Mouse (Mus musculus) midbrain, embryonic 14.5 days (tissue): ENCODE results near the gene Chac1. TPM values are rescaled to one million over a fixed set of nuclear protein-coding genes. Genes with fewer than 3 reads are reported as not detected.

Source experiments
- ATAC-seq: fragments of 200-750 bp; cut with Nextera tagmentation; 2 replicates; pipeline ENCODE4 v1.8.0; 2017; ENCODE audit warnings: moderate number of reproducible peaks, moderate library complexity; ENCODE audit not compliant: low FRiP score, low TSS enrichment
- DNase-seq: peaks from one replicate; pipeline ENCODE4 v3.0.0-alpha.2; 2015
- H3K27ac ChIP-seq: fragments of 300-500 bp; sonication (generic); replicated peaks from 2 replicates; pipeline ENCODE4 v1.5.1; 2014; ENCODE audit warnings: mild to moderate bottlenecking, low read depth, low read length, moderate library complexity
- H3K27me3 ChIP-seq: fragments of 300-500 bp; sonication (generic); 2 replicates; pipeline ENCODE4 v1.6.1; 2014; ENCODE audit warnings: low read length, control low read depth, mixed read lengths; ENCODE audit not compliant: control insufficient read depth, insufficient read depth
- H3K36me3 ChIP-seq: fragments of 300-500 bp; sonication (generic); 2 replicates; pipeline ENCODE4 v1.6.1; 2014; ENCODE audit warnings: low read length, control low read depth; ENCODE audit not compliant: control insufficient read depth, insufficient read depth
- H3K4me1 ChIP-seq: fragments of 300-500 bp; sonication (generic); 2 replicates; pipeline ENCODE4 v1.6.1; 2014; ENCODE audit warnings: mild to moderate bottlenecking, antibody characterized with exemption, low read length, control low read depth; ENCODE audit not compliant: control insufficient read depth, insufficient read depth
- H3K4me2 ChIP-seq: fragments of 300-500 bp; sonication (generic); 2 replicates; pipeline ENCODE4 v1.6.1; 2014; ENCODE audit warnings: mild to moderate bottlenecking, low read length, moderate library complexity
- H3K4me3 ChIP-seq: fragments of 300-500 bp; sonication (generic); replicated peaks from 2 replicates; pipeline ENCODE4 v1.5.1; 2014; ENCODE audit warnings: low read depth, low read length
- H3K9ac ChIP-seq: fragments of 300-500 bp; sonication (generic); replicated peaks from 2 replicates; pipeline ENCODE4 v1.6.1; 2014; ENCODE audit warnings: mild to moderate bottlenecking, low read length, moderate library complexity
- H3K9me3 ChIP-seq: fragments of 300-500 bp; sonication (generic); 2 replicates; pipeline ENCODE4 v1.6.1; 2016; ENCODE audit warnings: low read length, control low read depth, mixed read lengths; ENCODE audit not compliant: control insufficient read depth
- WGBS: fragments of 180-500 bp; shearing (Covaris S2); extraction: QIAGEN DNeasy Blood & Tissue Kit; methylation state at CpG from one replicate; pipeline ENCODE4 v1.1.7; 2014; 5-methylcytosine and 5-hydroxymethylcytosine counted together
- polyA plus RNA-seq: library from polyadenylated mRNA; unstranded; fragments of >200 nt; fragmentation: Nextera tagmentation; extraction: Ambion mirVana; gene quantifications from 2 replicates; pipeline ENCODE4 v1.2.1, GENCODE M21; 2014

The Chac1 gene
- polyA plus RNA-seq, 1 experiment from 2014 or later = 5.0 TPM

DNA sequence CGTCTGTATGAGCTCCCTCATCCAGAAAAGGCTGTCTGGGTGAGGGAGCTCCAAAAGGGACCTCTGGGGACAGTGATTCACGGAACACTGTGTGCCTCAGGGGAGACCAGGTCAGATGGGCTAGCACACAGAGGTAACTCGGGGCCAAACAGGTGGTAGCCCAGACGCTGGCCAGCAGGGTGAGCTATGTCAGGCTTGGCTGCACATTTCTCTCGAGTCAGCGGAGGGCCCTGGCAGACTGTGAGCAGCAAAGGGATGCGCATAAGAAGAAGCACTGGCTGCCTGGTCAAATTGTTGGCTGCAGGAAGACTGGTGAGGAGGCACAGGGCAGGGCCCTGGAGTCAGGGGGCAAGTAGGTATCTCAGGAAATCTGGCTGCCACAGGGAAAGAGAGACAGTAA is 4.6 kb downstream of the Chac1 start:
- Histone ChIP-seq H3K4me1 (no peaks in the 10 kb centered on the region), H3K4me3 (no peak overlapping the region), H3K27ac (no peak overlapping the region), H3K9ac (no peak overlapping the region), H3K36me3 (no peaks in the 10 kb centered on the region), H3K4me2 (no peak overlapping the region), H3K27me3 (peaks cover 4% of the 10 kb centered on the region; the same call in 1 of the 2 replicates), H3K9me3 (peaks cover 2% of the 10 kb centered on the region)
- ATAC-seq = no peak
- 23% methylated on average over 7 of the region's 7 CpGs for WGBS
- no peak for DNase-seq

DNA sequence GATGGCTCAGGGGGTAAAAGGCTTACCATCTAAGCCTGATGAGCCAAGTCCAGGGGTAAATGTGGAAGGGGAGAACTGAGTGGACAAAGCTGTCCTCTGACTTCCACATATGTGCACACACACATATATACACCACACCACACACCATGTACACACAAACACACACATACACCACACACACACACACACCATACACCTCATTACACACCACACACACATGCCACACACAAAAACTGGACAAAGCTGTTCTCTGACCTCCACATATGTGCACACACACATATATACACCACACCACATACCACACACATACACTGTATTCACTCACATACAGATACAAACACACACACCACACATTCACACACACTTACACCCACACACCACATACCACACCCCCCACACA is 5.3 kb downstream of the Chac1 start:
- Histone ChIP-seq H3K4me1 (no peaks in the 10 kb centered on the region), H3K27ac (no peak overlapping the region), H3K4me2 (no peak overlapping the region), H3K9ac (no peak overlapping the region), H3K36me3 (no peaks in the 10 kb centered on the region), H3K27me3 (0 out of 2 replicates have a peak, but pooled peaks cover 1% of the 10 kb centered on the region), H3K4me3 (no peak overlapping the region), H3K9me3 (peaks cover 8% of the 10 kb centered on the region)
- ATAC-seq (no peak), DNase-seq (no peak)

DNA sequence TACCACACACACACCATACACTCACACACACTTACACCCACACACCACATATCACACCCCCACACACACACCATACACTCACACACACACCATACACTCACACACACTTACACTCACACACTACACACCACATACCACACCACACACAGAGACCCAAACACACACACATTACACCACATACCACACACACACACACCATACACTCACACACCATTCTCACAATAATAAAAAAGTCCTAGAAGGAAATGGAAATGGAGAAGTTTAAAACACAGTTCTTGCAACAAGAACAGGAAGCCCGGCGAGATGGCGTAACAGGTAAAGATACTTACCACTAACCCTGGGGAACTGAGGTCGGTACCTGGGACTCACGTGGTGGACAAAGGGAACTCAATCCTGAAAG is 5.8 kb downstream of the Chac1 start:
- Histone ChIP-seq H3K4me3 (no peak overlapping the region), H3K36me3 (no peaks in the 10 kb centered on the region), H3K4me2 (no peak overlapping the region), H3K27me3 (no peaks in the 10 kb centered on the region), H3K4me1 (no peaks in the 10 kb centered on the region), H3K9ac (no peak overlapping the region), H3K9me3 (peaks cover 12% of the 10 kb centered on the region), H3K27ac (no peak overlapping the region)
- no peak for DNase-seq
- WGBS = 93% methylated on average over 5 of the region's 5 CpGs
- ATAC-seq = no peak

DNA sequence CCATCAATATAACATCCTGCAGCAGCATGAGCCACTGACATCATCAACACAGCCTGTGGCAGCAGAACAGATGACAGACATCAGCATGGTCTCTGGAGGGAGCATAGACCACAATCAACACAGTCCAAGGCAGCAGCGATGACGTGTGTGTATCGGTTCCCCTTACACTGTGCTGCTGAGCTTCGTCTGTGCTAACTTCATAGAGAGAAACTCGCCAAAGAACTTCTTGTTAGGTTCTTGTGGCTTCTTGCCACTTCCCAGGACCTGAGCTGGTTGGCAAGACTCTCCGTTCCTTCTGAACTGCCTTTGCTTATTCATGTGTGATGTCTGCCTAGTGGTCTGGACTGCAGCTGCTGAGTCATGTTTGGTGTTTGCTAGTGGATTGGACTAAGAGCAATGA is 7.2 kb downstream of the Chac1 start:
- no peak for DNase-seq
- H3K9me3 ChIP-seq = peaks cover 15% of the 10 kb centered on the region
- no peaks in the 10 kb centered on the region for H3K27me3 ChIP-seq
- H3K4me2 ChIP-seq = no peak overlapping the region
- no peak overlapping the region for H3K27ac ChIP-seq
- H3K9ac ChIP-seq = no peak overlapping the region
- H3K4me1 ChIP-seq = no peaks in the 10 kb centered on the region
- ATAC-seq = no peak
- H3K4me3 ChIP-seq = no peak overlapping the region
- 89% methylated on average over 6 of the region's 6 CpGs for WGBS
- H3K36me3 ChIP-seq = no peaks in the 10 kb centered on the region

DNA sequence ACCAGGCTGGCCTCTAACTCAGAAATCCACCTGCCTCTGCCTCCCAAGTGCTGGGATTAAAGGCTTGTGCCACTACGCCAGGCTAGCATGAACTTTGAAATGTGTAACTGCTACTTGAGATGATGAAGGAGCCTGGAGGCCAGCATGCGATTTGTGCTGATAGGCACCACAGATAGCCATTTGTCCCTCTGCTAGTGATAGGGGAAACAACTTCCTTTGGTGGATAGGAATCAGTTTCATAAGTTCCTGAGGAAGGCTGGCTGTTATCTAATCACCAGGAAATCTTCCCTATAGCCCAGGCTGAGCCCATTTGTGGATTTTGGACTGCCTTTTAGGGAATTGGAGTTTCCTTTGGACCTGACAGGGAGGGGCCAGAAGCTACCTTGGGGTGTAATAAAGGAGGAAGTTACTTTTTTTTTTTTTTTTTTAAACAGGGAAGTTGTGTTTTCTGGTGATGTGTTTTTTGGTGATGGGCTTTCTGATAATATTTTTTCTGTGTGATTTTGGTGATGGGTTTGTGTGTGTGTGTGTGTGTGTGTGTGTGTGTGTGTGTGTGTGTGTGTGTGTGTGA is 8.8 kb downstream of the Chac1 start:
- Histone ChIP-seq H3K4me1 (no peaks in the 10 kb centered on the region), H3K9me3 (peaks cover 15% of the 10 kb centered on the region), H3K27me3 (no peaks in the 10 kb centered on the region), H3K4me2 (no peak overlapping the region), H3K36me3 (no peaks in the 10 kb centered on the region), H3K27ac (no peak overlapping the region), H3K9ac (no peak overlapping the region), H3K4me3 (no peak overlapping the region)
- DNase-seq = no peak
- no peak for ATAC-seq
- WGBS = 93% methylated on average over 2 of the region's 2 CpGs

DNA sequence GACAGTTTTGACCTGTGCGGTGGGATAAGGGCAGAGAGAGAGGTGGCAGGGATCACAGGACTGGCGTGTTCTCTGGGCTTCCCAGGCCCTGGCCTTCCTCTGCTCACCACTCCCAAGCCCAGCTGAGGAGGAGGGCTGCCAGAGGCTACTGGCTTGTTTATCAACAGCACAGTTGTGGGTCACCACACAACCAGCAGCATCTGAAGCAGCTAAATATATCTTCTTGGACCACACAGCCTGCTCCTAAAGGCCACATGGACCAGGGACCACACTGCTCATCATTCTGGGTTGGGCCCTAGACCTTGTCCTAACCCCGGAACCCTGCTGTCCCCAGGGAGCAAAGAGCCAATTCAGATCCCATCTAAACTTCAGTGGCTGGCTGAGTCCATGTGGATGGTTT is 13.9 kb downstream of the Chac1 start:
- no peak overlapping the region for H3K4me3 ChIP-seq
- H3K9ac ChIP-seq = no peak overlapping the region
- no peaks in the 10 kb centered on the region for H3K4me1 ChIP-seq
- H3K36me3 ChIP-seq = no peaks in the 10 kb centered on the region; the same call in 1 of the 2 replicates
- no peak overlapping the region for H3K27ac ChIP-seq
- no peaks in the 10 kb centered on the region for H3K27me3 ChIP-seq
- peaks cover 15% of the 10 kb centered on the region for H3K9me3 ChIP-seq
- ATAC-seq (no peak), DNase-seq (no peak)
- no peak overlapping the region for H3K4me2 ChIP-seq
- 85% methylated on average over 3 of the region's 3 CpGs for WGBS

DNA sequence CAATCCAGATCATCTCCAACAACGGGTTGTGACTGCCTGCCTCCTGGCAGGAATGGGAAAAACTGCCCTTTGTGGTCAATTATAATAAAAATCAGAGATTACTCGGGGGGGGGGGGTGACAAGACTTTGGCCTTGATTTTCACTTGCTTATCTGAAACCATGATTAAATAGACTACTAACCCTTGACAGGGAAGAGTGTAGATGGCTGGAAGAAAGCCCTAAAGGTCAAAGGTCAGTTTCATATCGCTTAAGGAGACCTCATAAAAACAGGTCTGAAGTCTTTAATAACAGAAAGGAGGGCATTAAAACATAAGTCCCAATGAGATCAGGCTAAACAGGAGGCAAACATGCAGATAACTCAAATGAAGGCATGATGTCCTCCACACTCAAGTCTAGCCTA is 16.3 kb downstream of the Chac1 start:
- Histone ChIP-seq H3K36me3 (peaks cover 22% of the 10 kb centered on the region), H3K27me3 (no peaks in the 10 kb centered on the region), H3K9ac (no peak overlapping the region), H3K27ac (no peak overlapping the region), H3K4me1 (no peaks in the 10 kb centered on the region), H3K4me3 (no peak overlapping the region), H3K9me3 (no peaks in the 10 kb centered on the region), H3K4me2 (no peak overlapping the region)
- DNase-seq (no peak), ATAC-seq (no peak)
- 83% methylated on average over 3 of the region's 3 CpGs for WGBS

DNA sequence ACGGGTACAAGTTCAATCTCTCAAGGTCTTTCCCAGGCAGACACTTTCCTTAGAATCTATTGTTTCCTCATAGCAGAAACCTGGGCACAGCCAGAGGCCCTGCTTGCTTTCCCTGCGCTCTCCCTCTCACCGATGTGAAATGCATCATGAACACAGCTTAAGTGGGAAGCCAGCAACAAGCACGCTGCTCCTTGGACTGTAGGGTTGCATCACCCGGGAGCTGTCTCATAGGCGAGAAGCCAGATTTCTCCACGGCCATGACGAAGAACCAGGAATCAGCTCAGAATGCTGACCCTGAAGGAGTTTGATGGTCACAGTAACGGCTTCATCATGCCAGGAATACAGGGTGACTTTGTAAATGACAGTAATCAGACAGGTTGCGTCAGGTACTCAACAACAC is 19.1 kb downstream of the Chac1 start:
- Histone ChIP-seq H3K4me2 (no peak overlapping the region), H3K9me3 (no peaks in the 10 kb centered on the region), H3K4me1 (no peaks in the 10 kb centered on the region), H3K36me3 (peaks cover 48% of the 10 kb centered on the region), H3K27ac (no peak overlapping the region), H3K9ac (no peak overlapping the region), H3K4me3 (no peak overlapping the region), H3K27me3 (no peaks in the 10 kb centered on the region)
- WGBS = 97% methylated on average over 10 of the region's 10 CpGs
- no peak for ATAC-seq
- DNase-seq = no peak

DNA sequence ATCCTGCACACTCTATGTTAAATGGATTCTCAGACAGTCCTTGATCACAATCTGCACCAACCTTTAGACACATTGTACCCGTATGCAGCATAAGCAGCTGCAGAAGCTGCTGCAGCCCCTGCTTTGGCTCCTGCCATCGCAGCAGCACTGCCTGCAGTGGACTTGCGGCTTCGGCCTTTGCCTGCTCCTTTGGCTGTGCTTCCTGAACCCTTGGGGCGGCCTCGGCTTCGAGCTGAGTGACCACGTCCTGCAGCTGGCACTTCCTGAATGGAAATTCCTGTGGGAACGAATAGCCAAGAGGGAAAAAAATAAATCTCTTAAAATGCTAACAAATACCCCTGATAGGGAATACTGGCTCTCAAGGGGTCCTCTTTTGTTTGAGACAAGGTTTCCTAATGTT is 26.3 kb downstream of the Chac1 start:
- H3K36me3 ChIP-seq = peaks cover 87% of the 10 kb centered on the region
- WGBS = 84% methylated on average over 9 of the region's 9 CpGs
- no peak overlapping the region for H3K9ac ChIP-seq
- H3K27me3 ChIP-seq = no peaks in the 10 kb centered on the region
- H3K27ac ChIP-seq = no peak overlapping the region
- H3K4me3 ChIP-seq = no peak overlapping the region
- ATAC-seq = no peak
- no peak for DNase-seq
- H3K4me1 ChIP-seq = no peaks in the 10 kb centered on the region
- no peak overlapping the region for H3K4me2 ChIP-seq
- H3K9me3 ChIP-seq = no peaks in the 10 kb centered on the region
